Mouse (Mus musculus): ENCODE results near the gene Gm17359. TPM values are rescaled to one million over a fixed set of nuclear protein-coding genes. Genes with fewer than 3 reads are reported as not detected.

Gm17359 gene
- polyA plus RNA-seq (2015; fragmentation: Nextera tagmentation; extraction: Ambion mirVana): not detected in 2 replicates

GRCm38 (mm10) chr3:79336044-79336766, at the start of gene Gm17359:
Gm17359 (plus strand) TSS chr3:79336661.
- Histone ChIP-seq H3K4me2 (no peak within 1 kb of the TSS), H3K4me3 (no peak within 1 kb of the TSS), H3K36me3 (no peaks in the 10 kb centered on the region), H3K9ac (no peak within 1 kb of the TSS), H3K27me3 (no peaks in the 10 kb centered on the region), H3K9me3 (no peaks in the 10 kb centered on the region), H3K27ac (no peak within 1 kb of the TSS), H3K4me1 (0 out of 2 replicates have a peak, but pooled peaks cover 3% of the 10 kb centered on the region)
- 52% methylated on average over 8 of the region's 8 CpGs for WGBS
- ATAC-seq (ENCODE audit: borderline replicate concordance, extremely low read depth, low FRiP score, low TSS enrichment): no peak

GRCm38 (mm10) chr3:79287108-79287576, 49.3 kb upstream of the Gm17359 start:
- peak overlapping the region; percentile 88 for H3K9ac ChIP-seq
- WGBS: 0% methylated on average over 48 of the region's 60 CpGs
- ATAC-seq (ENCODE audit: borderline replicate concordance, extremely low read depth, low FRiP score, low TSS enrichment): peak; percentile 97
- no peaks in the 10 kb centered on the region for H3K9me3 ChIP-seq
- H3K4me1 ChIP-seq: peaks cover 31% of the 10 kb centered on the region
- peak overlapping the region; percentile 77 for H3K4me2 ChIP-seq
- H3K36me3 ChIP-seq: no peaks in the 10 kb centered on the region
- H3K4me3 ChIP-seq: peak overlapping the region; percentile 91
- no peaks in the 10 kb centered on the region for H3K27me3 ChIP-seq
- peak overlapping the region; percentile 98 for H3K27ac ChIP-seq

- no peak for ATAC-seq (ENCODE audit: borderline replicate concordance, extremely low read depth, low FRiP score, low TSS enrichment)
- H3K9me3 ChIP-seq: no peaks in the 10 kb centered on the region
- H3K4me2 ChIP-seq: peak overlapping the region; percentile 77
- H3K36me3 ChIP-seq: no peaks in the 10 kb centered on the region
- peaks cover 31% of the 10 kb centered on the region for H3K4me1 ChIP-seq
- no peaks in the 10 kb centered on the region for H3K27me3 ChIP-seq
- peak overlapping the region; percentile 88 for H3K9ac ChIP-seq
- 9% methylated on average over 17 of the region's 17 CpGs for WGBS
- H3K4me3 ChIP-seq: peak overlapping the region; percentile 91
- H3K27ac ChIP-seq: peak overlapping the region; percentile 45
Measured at GRCm38 (mm10) chr3:79287699-79288458, 48.6 kb upstream of the Gm17359 start.

GRCm38 (mm10) chr3:79289050-79289449, 47.4 kb upstream of the Gm17359 start:
- Histone ChIP-seq H3K27ac (no peak overlapping the region), H3K4me1 (peaks cover 32% of the 10 kb centered on the region), H3K27me3 (no peaks in the 10 kb centered on the region), H3K36me3 (no peaks in the 10 kb centered on the region), H3K4me3 (no peak overlapping the region), H3K4me2 (no peak overlapping the region), H3K9me3 (no peaks in the 10 kb centered on the region), H3K9ac (no peak overlapping the region)
- WGBS: 82% methylated on average over 3 of the region's 3 CpGs
- no peak for ATAC-seq (ENCODE audit: borderline replicate concordance, extremely low read depth, low FRiP score, low TSS enrichment)

GRCm38 (mm10) chr3:79293023-79293422, 43.4 kb upstream of the Gm17359 start:
- H3K4me1 ChIP-seq: peaks cover 36% of the 10 kb centered on the region
- peak overlapping the region; percentile 63; the same call in 1 of the 2 replicates for H3K27ac ChIP-seq
- no peak overlapping the region for H3K4me2 ChIP-seq
- H3K36me3 ChIP-seq: no peaks in the 10 kb centered on the region
- peak; percentile 53; the same call in 1 of the 2 replicates for ATAC-seq (ENCODE audit: borderline replicate concordance, extremely low read depth, low FRiP score, low TSS enrichment)
- no peaks in the 10 kb centered on the region for H3K27me3 ChIP-seq
- H3K9ac ChIP-seq: no peak overlapping the region
- WGBS: 31% methylated on average over 4 of the region's 4 CpGs
- H3K4me3 ChIP-seq: no peak overlapping the region
- no peaks in the 10 kb centered on the region for H3K9me3 ChIP-seq

- H3K36me3 ChIP-seq: no peaks in the 10 kb centered on the region
- peaks cover 33% of the 10 kb centered on the region for H3K4me1 ChIP-seq
- H3K4me3 ChIP-seq: no peak overlapping the region
- WGBS: 64% methylated on average over 3 of the region's 3 CpGs
- no peak overlapping the region for H3K9ac ChIP-seq
- no peak overlapping the region for H3K4me2 ChIP-seq
- ATAC-seq (ENCODE audit: borderline replicate concordance, extremely low read depth, low FRiP score, low TSS enrichment): peak; percentile 66; the same call in 1 of the 2 replicates
- H3K27me3 ChIP-seq: no peaks in the 10 kb centered on the region
- no peaks in the 10 kb centered on the region for H3K9me3 ChIP-seq
- peak overlapping the region; percentile 31; the same call in 1 of the 2 replicates for H3K27ac ChIP-seq
Measured at GRCm38 (mm10) chr3:79294701-79295100, 41.8 kb upstream of the Gm17359 start.

- 57% methylated on average over 5 of the region's 5 CpGs for WGBS
- no peak overlapping the region for H3K9ac ChIP-seq
- 0 out of 2 replicates have a peak overlapping the region, but pooled peaks have one; percentile 31 for H3K27ac ChIP-seq
- H3K4me2 ChIP-seq: no peak overlapping the region
- H3K36me3 ChIP-seq: no peaks in the 10 kb centered on the region
- H3K27me3 ChIP-seq: no peaks in the 10 kb centered on the region
- no peak for ATAC-seq (ENCODE audit: borderline replicate concordance, extremely low read depth, low FRiP score, low TSS enrichment)
- no peak overlapping the region for H3K4me3 ChIP-seq
- H3K4me1 ChIP-seq: peaks cover 33% of the 10 kb centered on the region
- no peaks in the 10 kb centered on the region for H3K9me3 ChIP-seq
Measured at GRCm38 (mm10) chr3:79296049-79296448, 40.4 kb upstream of the Gm17359 start.

GRCm38 (mm10) chr3:79296586-79296985, 39.9 kb upstream of the Gm17359 start:
- ATAC-seq (ENCODE audit: borderline replicate concordance, extremely low read depth, low FRiP score, low TSS enrichment): no peak
- no peaks in the 10 kb centered on the region for H3K36me3 ChIP-seq
- no peaks in the 10 kb centered on the region for H3K9me3 ChIP-seq
- peaks cover 33% of the 10 kb centered on the region for H3K4me1 ChIP-seq
- no peak overlapping the region for H3K4me2 ChIP-seq
- H3K27ac ChIP-seq: no peak overlapping the region
- H3K9ac ChIP-seq: no peak overlapping the region
- 84% methylated on average over 3 of the region's 3 CpGs for WGBS
- no peak overlapping the region for H3K4me3 ChIP-seq
- no peaks in the 10 kb centered on the region for H3K27me3 ChIP-seq

- no peak for ATAC-seq (ENCODE audit: borderline replicate concordance, extremely low read depth, low FRiP score, low TSS enrichment)
- 69% methylated on average over 4 of the region's 4 CpGs for WGBS
- Histone ChIP-seq H3K27ac (no peak overlapping the region), H3K4me2 (no peak overlapping the region), H3K4me3 (no peak overlapping the region), H3K36me3 (no peaks in the 10 kb centered on the region), H3K27me3 (no peaks in the 10 kb centered on the region), H3K9ac (no peak overlapping the region), H3K4me1 (peaks cover 33% of the 10 kb centered on the region), H3K9me3 (no peaks in the 10 kb centered on the region)
Measured at GRCm38 (mm10) chr3:79297281-79297680, 39.2 kb upstream of the Gm17359 start.

GRCm38 (mm10) chr3:79299401-79299800, 37.1 kb upstream of the Gm17359 start:
- WGBS: 87% methylated on average over 15 of the region's 15 CpGs

GRCm38 (mm10) chr3:79308605-79309004, 27.9 kb upstream of the Gm17359 start:
- Histone ChIP-seq H3K4me3 (no peak overlapping the region), H3K27ac (no peak overlapping the region), H3K36me3 (no peaks in the 10 kb centered on the region), H3K9ac (no peak overlapping the region), H3K27me3 (no peaks in the 10 kb centered on the region), H3K4me1 (no peaks in the 10 kb centered on the region), H3K4me2 (no peak overlapping the region), H3K9me3 (no peaks in the 10 kb centered on the region)
- ATAC-seq (ENCODE audit: borderline replicate concordance, extremely low read depth, low FRiP score, low TSS enrichment): no peak
- 85% methylated on average over 4 of the region's 4 CpGs for WGBS

More at GRCm38 (mm10) chr3:79299401-79299800, 37.1 kb upstream of the Gm17359 start:
- Histone ChIP-seq H3K9ac (no peak overlapping the region), H3K4me2 (no peak overlapping the region), H3K27ac (no peak overlapping the region), H3K27me3 (no peaks in the 10 kb centered on the region), H3K4me3 (no peak overlapping the region), H3K36me3 (no peaks in the 10 kb centered on the region), H3K4me1 (peaks cover 21% of the 10 kb centered on the region), H3K9me3 (no peaks in the 10 kb centered on the region)
- ATAC-seq (ENCODE audit: borderline replicate concordance, extremely low read depth, low FRiP score, low TSS enrichment): no peak

GRCm38 (mm10) chr3:79310184-79310583, 26.3 kb upstream of the Gm17359 start:
- Histone ChIP-seq H3K9me3 (no peaks in the 10 kb centered on the region), H3K9ac (no peak overlapping the region), H3K27ac (no peak overlapping the region), H3K4me2 (no peak overlapping the region), H3K4me3 (no peak overlapping the region), H3K27me3 (no peaks in the 10 kb centered on the region), H3K4me1 (0 out of 2 replicates have a peak, but pooled peaks cover 4% of the 10 kb centered on the region), H3K36me3 (no peaks in the 10 kb centered on the region)
- WGBS: 74% methylated on average over 7 of the region's 7 CpGs
- ATAC-seq (ENCODE audit: borderline replicate concordance, extremely low read depth, low FRiP score, low TSS enrichment): no peak

Measured in lung, embryonic 15.5 days (tissue).